Mouse (Mus musculus): ENCODE measurements around the gene Tnrc6c. TPM values are rescaled to one million over a fixed set of nuclear protein-coding genes. Genes with fewer than 3 reads are reported as not detected.

The Tnrc6c gene
- total RNA-seq, 2 experiments from 2014 or later = 18.6 to 26.3 TPM

- DNase-seq = peak; percentile 74 to 83
These were observed 136.2 kb downstream of the Tnrc6c start for GRCm38 (mm10) chr11:117790286-117790685.

GRCm38 (mm10) chr11:117790703-117791440, 136.8 kb downstream of the Tnrc6c start:
- DNase-seq = no peak

- no peak for DNase-seq
These were observed 137.3 kb downstream of the Tnrc6c start for GRCm38 (mm10) chr11:117791441-117791761.

GRCm38 (mm10) chr11:117792281-117792888, 138.3 kb downstream of the Tnrc6c start:
- DNase-seq = peak; percentile 59 to 70

GRCm38 (mm10) chr11:117794035-117794551, 140.0 kb downstream of the Tnrc6c start:
- DNase-seq = no peak

GRCm38 (mm10) chr11:117796954-117797353, 142.9 kb downstream of the Tnrc6c start:
- DNase-seq = no peak

GRCm38 (mm10) chr11:117797511-117798159, 143.5 kb downstream of the Tnrc6c start, which contains the start of gene 6030468B19Rik:
6030468B19Rik (plus strand) TSS chr11:117797660.
- no peak for DNase-seq

GRCm38 (mm10) chr11:117798160-117798541, 144.1 kb downstream of the Tnrc6c start:
- DNase-seq = no peak

GRCm38 (mm10) chr11:117799174-117799573, 145.1 kb downstream of the Tnrc6c start:
- no peak for DNase-seq

GRCm38 (mm10) chr11:117800038-117800437, 145.9 kb downstream of the Tnrc6c start:
- DNase-seq = no peak

- DNase-seq = no peak
These were observed 147.6 kb downstream of the Tnrc6c start for GRCm38 (mm10) chr11:117801650-117802049.

- no peak for DNase-seq
These were observed 149.1 kb downstream of the Tnrc6c start for GRCm38 (mm10) chr11:117803166-117803688.

GRCm38 (mm10) chr11:117806781-117807180, 152.7 kb downstream of the Tnrc6c start:
- no peak for DNase-seq

- peak; percentile 85 to 89 for DNase-seq
These were observed 155.6 kb downstream of the Tnrc6c start, which contains the start of the genes Gm20708 and Syngr2 for GRCm38 (mm10) chr11:117809407-117810311. Gm20708 (plus strand) TSS chr11:117809668. Syngr2 (plus strand) TSS chr11:117809668.

- DNase-seq = peak; percentile 95 to 97
These were observed 156.4 kb downstream of the Tnrc6c start for GRCm38 (mm10) chr11:117810401-117811046.

Other genes with a start within 250 kb of the Tnrc6c start
- not detected for gene Gm11733, start 169.9 kb upstream of the Tnrc6c start, total RNA-seq (2021)
- gene Tmc8, start 127.8 kb downstream of the Tnrc6c start, total RNA-seq (2021) = 1 to 10 TPM; 3.9 to 6.0 TPM
- gene Tmc6, start 127.9 kb downstream of the Tnrc6c start, total RNA-seq (2021) = 10 to 100 TPM; 25.4 to 31.3 TPM
- not detected for gene 6030468B19Rik, start 143.4 kb downstream of the Tnrc6c start, total RNA-seq (2021)
- under 1 TPM; 0.50 to 0.63 TPM for gene Gm20708, start 155.4 kb downstream of the Tnrc6c start, total RNA-seq (2021)
- 10 to 100 TPM; 80.4 to 97.8 TPM for gene Syngr2, start 155.4 kb downstream of the Tnrc6c start, total RNA-seq (2021)
- 1 to 10 TPM; 6.5 to 8.6 TPM for gene Afmid, start 171.6 kb downstream of the Tnrc6c start, total RNA-seq (2021)
- 1 to 10 TPM; 7.9 to 8.8 TPM for gene Tk1, start 171.8 kb downstream of the Tnrc6c start, total RNA-seq (2021)
- gene Birc5, start 195.0 kb downstream of the Tnrc6c start, total RNA-seq (2021) = 1 to 10 TPM; 5.0 to 5.4 TPM
- gene Tmem235, start 206.5 kb downstream of the Tnrc6c start, total RNA-seq (2021) = not detected
- 10 to 100 TPM; 10.3 to 13.3 TPM for gene Tha1, start 219.2 kb downstream of the Tnrc6c start, total RNA-seq (2021)